Mouse (Mus musculus): ENCODE results near the gene Acsf3. TPM values are rescaled to one million over a fixed set of nuclear protein-coding genes. Genes with fewer than 3 reads are reported as not detected.
A peak's percentile ranks its signal among the peaks of the same experiment; 100 is the strongest.

Gene Acsf3
- total RNA-seq, 1 experiment from 2014 or later: 7.9 TPM

- ATAC-seq (replicated peaks; ENCODE audit: low read depth, poor library complexity, severe bottlenecking): no peak
Observed at GRCm38 (mm10) chr8:122760116-122760515, 15.2 kb upstream of the Acsf3 start.

GRCm38 (mm10) chr8:122761109-122761508 is 14.2 kb upstream of the Acsf3 start:
- no peak for ATAC-seq (replicated peaks; ENCODE audit: low read depth, poor library complexity, severe bottlenecking)

- peak; percentile 34 for ATAC-seq (replicated peaks; ENCODE audit: low read depth, poor library complexity, severe bottlenecking)
Observed at GRCm38 (mm10) chr8:122762731-122763266, 12.5 kb upstream of the Acsf3 start.

- ATAC-seq (replicated peaks; ENCODE audit: low read depth, poor library complexity, severe bottlenecking): no peak
Observed at GRCm38 (mm10) chr8:122763267-122763738, 12.0 kb upstream of the Acsf3 start.

GRCm38 (mm10) chr8:122764790-122765474 is 10.4 kb upstream of the Acsf3 start:
- ATAC-seq (replicated peaks; ENCODE audit: low read depth, poor library complexity, severe bottlenecking): peak; percentile 34

GRCm38 (mm10) chr8:122766189-122766588 is 9.1 kb upstream of the Acsf3 start:
- ATAC-seq (replicated peaks; ENCODE audit: low read depth, poor library complexity, severe bottlenecking): no peak

GRCm38 (mm10) chr8:122766647-122767200 is 8.6 kb upstream of the Acsf3 start:
- no peak for ATAC-seq (replicated peaks; ENCODE audit: low read depth, poor library complexity, severe bottlenecking)

- 0 out of 2 replicates have a peak, but pooled peaks have one; percentile 5 for ATAC-seq (replicated peaks; ENCODE audit: low read depth, poor library complexity, severe bottlenecking)
Observed at GRCm38 (mm10) chr8:122767229-122767628, 8.1 kb upstream of the Acsf3 start.

GRCm38 (mm10) chr8:122769251-122770058 is 5.8 kb upstream of the Acsf3 start:
- no peak for ATAC-seq (replicated peaks; ENCODE audit: low read depth, poor library complexity, severe bottlenecking)

GRCm38 (mm10) chr8:122772431-122773060 is 2.7 kb upstream of the Acsf3 start:
- no peak for ATAC-seq (replicated peaks; ENCODE audit: low read depth, poor library complexity, severe bottlenecking)

- ATAC-seq (replicated peaks; ENCODE audit: low read depth, poor library complexity, severe bottlenecking): no peak
Observed at GRCm38 (mm10) chr8:122777701-122778100, 2.4 kb downstream of the Acsf3 start.

- ATAC-seq (replicated peaks; ENCODE audit: low read depth, poor library complexity, severe bottlenecking): no peak
Observed at GRCm38 (mm10) chr8:122778703-122779239, 3.5 kb downstream of the Acsf3 start.

- no peak for ATAC-seq (replicated peaks; ENCODE audit: low read depth, poor library complexity, severe bottlenecking)
Observed at GRCm38 (mm10) chr8:122779255-122779654, 4.0 kb downstream of the Acsf3 start.

- ATAC-seq (replicated peaks; ENCODE audit: low read depth, poor library complexity, severe bottlenecking): no peak
Observed at GRCm38 (mm10) chr8:122784756-122785155, 9.5 kb downstream of the Acsf3 start.

- ATAC-seq (replicated peaks; ENCODE audit: low read depth, poor library complexity, severe bottlenecking): no peak
Observed at GRCm38 (mm10) chr8:122789796-122790195, 14.5 kb downstream of the Acsf3 start.

GRCm38 (mm10) chr8:122793375-122794174 is 18.3 kb downstream of the Acsf3 start:
- ATAC-seq (replicated peaks; ENCODE audit: low read depth, poor library complexity, severe bottlenecking): no peak

- no peak for ATAC-seq (replicated peaks; ENCODE audit: low read depth, poor library complexity, severe bottlenecking)
Observed at GRCm38 (mm10) chr8:122794175-122794454, 18.8 kb downstream of the Acsf3 start.

GRCm38 (mm10) chr8:122803906-122804761 is 28.8 kb downstream of the Acsf3 start:
- no peak for ATAC-seq (replicated peaks; ENCODE audit: low read depth, poor library complexity, severe bottlenecking)
